Mouse (Mus musculus): ENCODE data around the gene Wdr92.
"Not testable (repeated sequence)": the region's sequence is repeated elsewhere in the genome, so short reads cannot be mapped to it uniquely, and the experiment has no call there.

Wdr92 gene

GRCm38 (mm10) chr11:17211258-17212140, 29.6 kb downstream of the Wdr92 start, which contains the start of gene Pno1:
TSS of gene Pno1 (minus strand) at chr11:17211568.
- peak; percentile 87 to 93 for DNase-seq (ENCODE audit: low spot score in 2 of 2)

- DNase-seq (ENCODE audit: low spot score in 2 of 2), result no peak
These were observed 30.2 kb downstream of the Wdr92 start for GRCm38 (mm10) chr11:17212141-17212495.

- no peak for DNase-seq (ENCODE audit: low spot score in 2 of 2)
These were observed 31.1 kb downstream of the Wdr92 start for GRCm38 (mm10) chr11:17212903-17213509.

- DNase-seq (ENCODE audit: low spot score in 2 of 2), result no peak
These were observed 33.6 kb downstream of the Wdr92 start for GRCm38 (mm10) chr11:17215475-17215874.

GRCm38 (mm10) chr11:17221126-17221525, 39.2 kb downstream of the Wdr92 start:
- no peak for DNase-seq (ENCODE audit: low spot score in 2 of 2)

GRCm38 (mm10) chr11:17232792-17233191, 50.9 kb downstream of the Wdr92 start:
- no peak for DNase-seq (ENCODE audit: low spot score in 2 of 2)

- no peak for DNase-seq (ENCODE audit: low spot score in 2 of 2)
These were observed 54.6 kb downstream of the Wdr92 start for GRCm38 (mm10) chr11:17236449-17237037.

GRCm38 (mm10) chr11:17238598-17238997, 56.7 kb downstream of the Wdr92 start:
- not testable (repeated sequence) for DNase-seq (ENCODE audit: low spot score in 2 of 2)

- DNase-seq (ENCODE audit: low spot score in 2 of 2), result no peak
These were observed 66.8 kb downstream of the Wdr92 start for GRCm38 (mm10) chr11:17248715-17249114.

GRCm38 (mm10) chr11:17256813-17257365, 75.0 kb downstream of the Wdr92 start:
- no peak for DNase-seq (ENCODE audit: low spot score in 2 of 2)

- peak; percentile 88 to 89 for DNase-seq (ENCODE audit: low spot score in 2 of 2)
These were observed 75.5 kb downstream of the Wdr92 start, which contains the start of gene C1d for GRCm38 (mm10) chr11:17257443-17257842. TSS of gene C1d (plus strand) at chr11:17257579.

GRCm38 (mm10) chr11:17257861-17258260, 76.0 kb downstream of the Wdr92 start:
- peak in 1 of 2 experiments; percentile 25 for DNase-seq (ENCODE audit: low spot score in 2 of 2)

- no peak for DNase-seq (ENCODE audit: low spot score in 2 of 2)
These were observed 85.3 kb downstream of the Wdr92 start for GRCm38 (mm10) chr11:17267176-17267575.

- DNase-seq (ENCODE audit: low spot score in 2 of 2), result no peak
These were observed 86.9 kb downstream of the Wdr92 start for GRCm38 (mm10) chr11:17268801-17269200.

- DNase-seq (ENCODE audit: low spot score in 2 of 2), result no peak
These were observed 98.1 kb downstream of the Wdr92 start for GRCm38 (mm10) chr11:17279959-17280358.
